Mouse (Mus musculus) heart, embryonic 13.5 days (tissue): ENCODE results near the gene Arl15. TPM values are rescaled to one million over a fixed set of nuclear protein-coding genes. Genes with fewer than 3 reads are reported as not detected.

Source experiments
- ATAC-seq: fragments of 200-750 bp; cut with Nextera tagmentation; 2 replicates; pipeline ENCODE4 v1.8.0; 2017; ENCODE audit warnings: moderate TSS enrichment; ENCODE audit not compliant: insufficient number of reproducible peaks, low FRiP score, low TSS enrichment; ENCODE audit errors: extremely low read depth
- H3K27ac ChIP-seq: fragments of 300-500 bp; sonication (generic); replicated peaks from 2 replicates; pipeline ENCODE4 v1.5.1; 2015; ENCODE audit warnings: moderate library complexity, mild to moderate bottlenecking, inconsistent platforms
- H3K27me3 ChIP-seq: fragments of 300-500 bp; sonication (generic); replicated peaks from 2 replicates; pipeline ENCODE4 v1.6.1; 2015; ENCODE audit warnings: mild to moderate bottlenecking, inconsistent platforms
- H3K36me3 ChIP-seq: fragments of 300-500 bp; sonication (generic); 2 replicates; pipeline ENCODE4 v1.6.1; 2015; ENCODE audit warnings: mild to moderate bottlenecking, inconsistent platforms
- H3K4me1 ChIP-seq: fragments of 300-500 bp; sonication (generic); 2 replicates; pipeline ENCODE4 v1.6.1; 2015; ENCODE audit warnings: inconsistent platforms
- H3K4me2 ChIP-seq: fragments of 300-500 bp; sonication (generic); 2 replicates; pipeline ENCODE4 v1.6.1; 2015; ENCODE audit warnings: inconsistent platforms, mild to moderate bottlenecking, moderate library complexity
- H3K4me3 ChIP-seq: fragments of 300-500 bp; sonication (generic); 2 replicates; pipeline ENCODE4 v1.5.1; 2015; ENCODE audit warnings: moderate library complexity, mild to moderate bottlenecking, inconsistent platforms
- H3K9ac ChIP-seq: fragments of 300-500 bp; sonication (generic); 2 replicates; pipeline ENCODE4 v1.6.1; 2015; ENCODE audit warnings: inconsistent platforms, mild to moderate bottlenecking, moderate library complexity
- H3K9me3 ChIP-seq: fragments of 300-500 bp; sonication (generic); 2 replicates; pipeline ENCODE4 v1.6.1; 2016; ENCODE audit warnings: inconsistent platforms
- WGBS: fragments of 180-500 bp; shearing (Covaris S2); methylation state at CpG from one replicate; pipeline ENCODE4 v1.1.7; 2015; ENCODE audit warnings: mixed read lengths; 5-methylcytosine and 5-hydroxymethylcytosine counted together
- polyA plus RNA-seq: library from polyadenylated mRNA; unstranded; fragments of >200 nt; fragmentation: Nextera tagmentation; extraction: Ambion mirVana; gene quantifications from 2 replicates; pipeline ENCODE4 v1.2.1, GENCODE M21; 2015

Gene Arl15
- polyA plus RNA-seq, 1 experiment from 2014 or later, result 6.1 TPM

DNA sequence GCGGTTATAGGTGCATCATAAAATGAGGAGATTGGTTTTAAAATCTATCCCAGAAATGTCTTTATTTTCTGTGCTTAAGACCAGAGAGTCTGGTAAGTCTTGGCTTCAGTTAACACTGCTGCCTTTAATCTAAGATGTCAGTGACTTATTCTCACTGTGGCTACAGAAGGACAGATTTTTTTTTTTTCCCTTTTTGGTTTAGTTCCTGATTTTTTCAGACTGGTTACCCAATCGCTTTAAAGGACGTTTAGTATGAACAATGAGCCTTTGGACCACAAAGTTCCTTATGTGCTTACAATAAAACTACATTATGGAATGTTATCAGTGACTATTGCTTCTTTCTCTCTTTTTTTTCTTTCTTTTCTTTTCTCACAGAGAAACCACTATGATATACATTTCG is 81.4 kb downstream of the Arl15 start:
- Histone ChIP-seq H3K9me3 (no peaks in the 10 kb centered on the region), H3K36me3 (no peaks in the 10 kb centered on the region), H3K4me1 (peaks cover 41% of the 10 kb centered on the region), H3K9ac (no peak overlapping the region), H3K27ac (no peak overlapping the region), H3K4me3 (no peak overlapping the region), H3K27me3 (no peaks in the 10 kb centered on the region), H3K4me2 (no peak overlapping the region)
- 76% methylated on average over 4 of the region's 4 CpGs for WGBS
- no peak for ATAC-seq

GRCm38 (mm10) chr13:113877420-113877819 is 83.1 kb downstream of the Arl15 start:
- Histone ChIP-seq H3K4me2 (no peak overlapping the region), H3K27ac (no peak overlapping the region), H3K4me3 (no peak overlapping the region), H3K36me3 (no peaks in the 10 kb centered on the region), H3K4me1 (peaks cover 34% of the 10 kb centered on the region), H3K9me3 (no peaks in the 10 kb centered on the region), H3K27me3 (no peaks in the 10 kb centered on the region), H3K9ac (no peak overlapping the region)
- 15% methylated on average over 5 of the region's 5 CpGs for WGBS
- ATAC-seq, result no peak

DNA sequence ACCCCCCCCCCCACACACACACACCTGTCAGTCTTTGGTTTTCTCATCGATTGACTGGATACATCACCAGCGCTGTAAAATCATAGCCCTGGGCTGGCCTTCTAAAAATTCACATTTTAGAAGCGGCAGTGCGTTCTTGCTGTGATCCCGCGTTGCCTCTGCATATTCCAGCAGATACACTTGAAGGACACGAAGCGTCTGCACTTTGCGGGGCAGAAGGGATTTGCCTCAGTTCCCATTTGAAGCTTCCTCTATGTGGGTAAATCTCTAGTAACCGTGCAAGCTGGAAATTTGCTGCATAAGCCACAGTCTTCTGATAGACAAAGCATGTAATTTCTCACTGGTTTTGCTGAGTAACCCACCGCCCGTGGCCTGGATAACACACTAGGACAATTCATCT is 84.3 kb downstream of the Arl15 start:
- no peak overlapping the region for H3K4me3 ChIP-seq
- no peaks in the 10 kb centered on the region for H3K9me3 ChIP-seq
- 85% methylated on average over 12 of the region's 12 CpGs for WGBS
- no peak overlapping the region for H3K4me2 ChIP-seq
- H3K27ac ChIP-seq, result no peak overlapping the region
- no peak for ATAC-seq
- no peak overlapping the region for H3K9ac ChIP-seq
- peaks cover 23% of the 10 kb centered on the region for H3K4me1 ChIP-seq
- no peaks in the 10 kb centered on the region for H3K27me3 ChIP-seq
- H3K36me3 ChIP-seq, result no peaks in the 10 kb centered on the region

GRCm38 (mm10) chr13:113879651-113880327 is 85.5 kb downstream of the Arl15 start:
- Histone ChIP-seq H3K4me3 (peak overlapping the region; percentile 26; the same call in 1 of the 2 replicates), H3K4me1 (peaks cover 22% of the 10 kb centered on the region), H3K9ac (no peak overlapping the region), H3K9me3 (no peaks in the 10 kb centered on the region), H3K27ac (no peak overlapping the region), H3K27me3 (no peaks in the 10 kb centered on the region), H3K4me2 (peak overlapping the region; percentile 65), H3K36me3 (no peaks in the 10 kb centered on the region)
- ATAC-seq, result no peak
- WGBS, result 55% methylated on average over 20 of the region's 20 CpGs

- Histone ChIP-seq H3K4me1 (peaks cover 22% of the 10 kb centered on the region), H3K27me3 (no peaks in the 10 kb centered on the region), H3K27ac (no peak overlapping the region), H3K9me3 (no peaks in the 10 kb centered on the region), H3K9ac (0 out of 2 replicates have a peak overlapping the region, but pooled peaks have one; percentile 34), H3K36me3 (no peaks in the 10 kb centered on the region), H3K4me3 (peak overlapping the region; percentile 26), H3K4me2 (peak overlapping the region; percentile 65)
- WGBS, result 21% methylated on average over 19 of the region's 19 CpGs
- ATAC-seq, result no peak
Measured at GRCm38 (mm10) chr13:113880564-113881171, 86.4 kb downstream of the Arl15 start.

DNA sequence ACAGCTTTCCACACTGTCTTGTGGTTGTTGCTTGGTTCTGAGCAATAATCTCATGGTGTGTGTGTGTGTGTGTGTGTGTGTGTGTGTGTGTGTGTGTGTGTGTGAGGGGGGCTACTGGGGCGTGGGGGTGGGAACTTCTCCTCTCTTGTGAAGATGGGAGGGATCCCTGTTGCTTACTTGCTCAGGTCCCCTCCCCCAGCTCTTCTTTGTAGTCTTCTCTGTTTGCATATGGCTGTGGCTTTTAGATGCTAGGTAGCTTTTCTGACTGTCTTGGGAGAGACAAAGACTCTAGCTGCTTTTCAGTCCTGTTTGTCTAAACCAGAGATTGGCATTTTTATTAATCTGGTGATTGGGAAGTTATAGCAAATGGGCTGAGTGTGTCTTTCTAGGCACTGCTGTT is 88.7 kb downstream of the Arl15 start:
- H3K27ac ChIP-seq, result no peak overlapping the region
- no peaks in the 10 kb centered on the region for H3K36me3 ChIP-seq
- H3K27me3 ChIP-seq, result no peaks in the 10 kb centered on the region
- WGBS, result 60% methylated on average over 1 of the region's 1 CpGs
- no peak for ATAC-seq
- H3K4me2 ChIP-seq, result no peak overlapping the region
- peaks cover 29% of the 10 kb centered on the region for H3K4me1 ChIP-seq
- no peak overlapping the region for H3K4me3 ChIP-seq
- no peaks in the 10 kb centered on the region for H3K9me3 ChIP-seq
- no peak overlapping the region for H3K9ac ChIP-seq

DNA sequence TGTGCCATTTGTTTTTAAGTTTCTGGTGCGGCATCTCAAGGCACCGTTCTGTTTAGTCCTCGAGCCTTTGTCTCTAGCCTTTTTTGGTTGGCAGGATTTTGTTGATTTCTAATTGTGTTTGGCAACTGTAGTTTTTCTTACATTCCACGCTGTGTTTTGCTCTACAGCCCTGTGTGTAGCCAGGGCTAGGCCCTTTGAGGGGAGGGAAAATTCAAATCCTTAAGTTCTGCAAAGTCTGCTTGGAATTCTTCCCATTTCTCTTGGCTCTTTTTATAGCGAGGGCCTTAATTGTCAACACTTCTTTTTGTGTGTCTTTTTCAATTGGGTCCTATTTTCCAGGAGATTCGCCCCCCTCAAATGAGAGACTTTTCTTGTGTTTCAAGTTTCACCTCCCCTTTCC is 92.8 kb downstream of the Arl15 start:
- H3K4me2 ChIP-seq, result no peak overlapping the region
- no peak overlapping the region for H3K27ac ChIP-seq
- WGBS, result 62% methylated on average over 6 of the region's 6 CpGs
- no peaks in the 10 kb centered on the region for H3K9me3 ChIP-seq
- peaks cover 12% of the 10 kb centered on the region for H3K4me1 ChIP-seq
- no peaks in the 10 kb centered on the region for H3K27me3 ChIP-seq
- H3K4me3 ChIP-seq, result no peak overlapping the region
- no peak overlapping the region for H3K9ac ChIP-seq
- no peak for ATAC-seq
- no peaks in the 10 kb centered on the region for H3K36me3 ChIP-seq

GRCm38 (mm10) chr13:113888126-113888525 is 93.8 kb downstream of the Arl15 start:
- no peaks in the 10 kb centered on the region for H3K9me3 ChIP-seq
- no peak for ATAC-seq
- H3K27ac ChIP-seq, result no peak overlapping the region
- 72% methylated on average over 5 of the region's 5 CpGs for WGBS
- no peak overlapping the region for H3K9ac ChIP-seq
- H3K4me3 ChIP-seq, result no peak overlapping the region
- no peaks in the 10 kb centered on the region for H3K27me3 ChIP-seq
- H3K4me2 ChIP-seq, result no peak overlapping the region
- no peaks in the 10 kb centered on the region for H3K36me3 ChIP-seq
- H3K4me1 ChIP-seq, result peaks cover 12% of the 10 kb centered on the region

GRCm38 (mm10) chr13:113888704-113889103 is 94.4 kb downstream of the Arl15 start:
- H3K4me3 ChIP-seq, result no peak overlapping the region
- H3K9ac ChIP-seq, result no peak overlapping the region
- H3K36me3 ChIP-seq, result no peaks in the 10 kb centered on the region
- H3K4me1 ChIP-seq, result peaks cover 12% of the 10 kb centered on the region
- no peak for ATAC-seq
- WGBS, result 73% methylated on average over 16 of the region's 16 CpGs
- no peak overlapping the region for H3K4me2 ChIP-seq
- no peaks in the 10 kb centered on the region for H3K9me3 ChIP-seq
- no peaks in the 10 kb centered on the region for H3K27me3 ChIP-seq
- no peak overlapping the region for H3K27ac ChIP-seq

GRCm38 (mm10) chr13:113889140-113890055 is 95.1 kb downstream of the Arl15 start:
- Histone ChIP-seq H3K27me3 (no peaks in the 10 kb centered on the region), H3K36me3 (no peaks in the 10 kb centered on the region), H3K27ac (no peak overlapping the region), H3K4me1 (peaks cover 12% of the 10 kb centered on the region), H3K4me3 (no peak overlapping the region), H3K9me3 (no peaks in the 10 kb centered on the region), H3K9ac (no peak overlapping the region), H3K4me2 (no peak overlapping the region)
- no peak for ATAC-seq
- 70% methylated on average over 24 of the region's 24 CpGs for WGBS

DNA sequence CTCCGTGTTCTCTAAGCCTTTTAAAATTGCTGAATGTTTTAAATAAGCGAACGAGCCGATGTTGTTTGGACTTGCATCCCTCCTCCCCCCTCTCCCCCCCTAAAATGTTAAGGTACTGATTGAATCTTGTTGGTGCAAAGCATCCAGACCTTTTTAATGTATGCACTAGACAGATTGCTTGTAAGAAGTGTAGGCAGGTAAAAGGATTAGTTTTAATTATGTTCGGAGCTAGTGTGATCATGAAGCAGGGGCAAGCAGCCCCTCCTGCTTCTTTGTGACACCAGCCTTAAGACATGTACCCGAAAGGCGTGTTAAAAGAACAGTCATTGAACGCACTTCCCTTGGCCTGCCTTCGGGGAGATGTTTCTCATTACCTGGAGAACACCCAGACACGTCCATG is 102.4 kb downstream of the Arl15 start:
- Histone ChIP-seq H3K27me3 (no peaks in the 10 kb centered on the region), H3K4me3 (no peak overlapping the region), H3K36me3 (no peaks in the 10 kb centered on the region), H3K9me3 (no peaks in the 10 kb centered on the region), H3K4me1 (peaks cover 16% of the 10 kb centered on the region), H3K4me2 (no peak overlapping the region), H3K27ac (no peak overlapping the region), H3K9ac (no peak overlapping the region)
- no peak for ATAC-seq
- WGBS, result 85% methylated on average over 10 of the region's 10 CpGs
